Mouse (Mus musculus) MEL (cell line): ENCODE results near the gene Tomm22. TPM values are rescaled to one million over a fixed set of nuclear protein-coding genes. Genes with fewer than 3 reads are reported as not detected.

ENCODE experiments used
- DNase-seq: peaks from one replicate; pipeline ENCODE4 v3.0.0; 2011; ENCODE audit warnings: low read depth, low spot score
- H3K27ac ChIP-seq: 2 replicates; pipeline ENCODE4 v1.5.1; 2012; ENCODE audit warnings: low read depth, mild to moderate bottlenecking, control low read depth, low read length, moderate library complexity; ENCODE audit not compliant: control insufficient read depth
- H3K27me3 ChIP-seq, 2 experiments: fragments of 150-350 bp in 1 of 2; sonication (generic) in 1 of 2; 2 replicates each; pipeline ENCODE4 v1.6.1; 2012; ENCODE audit warnings: low read length in 2 of 2, mild to moderate bottlenecking in 2 of 2, improper control_type of control experiment in 1 of 2, moderate library complexity in 1 of 2; ENCODE audit not compliant: insufficient read depth in 2 of 2, control insufficient read depth in 1 of 2
- H3K36me3 ChIP-seq, 2 experiments: 2 replicates each; pipeline ENCODE4 v1.6.1; 2012 to 2014; ENCODE audit warnings: low read length in 2 of 2, improper control_type of control experiment in 1 of 2, inconsistent platforms in 1 of 2, mild to moderate bottlenecking in 1 of 2; ENCODE audit not compliant: insufficient read depth in 2 of 2, control insufficient read depth in 1 of 2
- H3K4me1 ChIP-seq, 2 experiments: fragments of 150-350 bp in 1 of 2; sonication (generic) in 1 of 2; 2 replicates each; pipeline ENCODE4 v1.6.1; 2012; ENCODE audit warnings: low read length in 2 of 2, improper control_type of control experiment in 1 of 2, mild to moderate bottlenecking in 1 of 2; ENCODE audit not compliant: insufficient read depth in 2 of 2, control insufficient read depth in 1 of 2
- H3K4me3 ChIP-seq, 2 experiments: fragments of 150-350 bp in 1 of 2; sonication (generic) in 1 of 2; 2 replicates each; pipeline ENCODE4 v1.5.1; 2012; ENCODE audit warnings: low read depth in 2 of 2, low read length in 2 of 2, mild to moderate bottlenecking in 2 of 2, moderate library complexity in 2 of 2, control low read depth in 1 of 2, improper control_type of control experiment in 1 of 2; ENCODE audit not compliant: control insufficient read depth in 1 of 2, insufficient read depth in 1 of 2
- H3K79me2 ChIP-seq: 2 replicates; pipeline ENCODE4 v1.6.1; 2012; ENCODE audit warnings: mild to moderate bottlenecking, low read length, moderate library complexity; ENCODE audit not compliant: control insufficient read depth, poor library complexity, insufficient read depth
- H3K9ac ChIP-seq: 2 replicates; pipeline ENCODE4 v1.6.1; 2012; ENCODE audit warnings: low read depth, mild to moderate bottlenecking, control low read depth, low read length, moderate library complexity; ENCODE audit not compliant: control insufficient read depth, poor library complexity, severe bottlenecking
- H3K9me3 ChIP-seq: fragments of 150-350 bp; sonication (generic); replicated peaks from 2 replicates; pipeline ENCODE4 v1.6.1; 2012; ENCODE audit warnings: mild to moderate bottlenecking, low read length, improper control_type of control experiment, moderate library complexity; ENCODE audit not compliant: insufficient read depth
- BHLHE40 ChIP-seq: IDR thresholded peaks from 2 replicates; pipeline ENCODE4 v1.6.1; 2012; ENCODE audit warnings: low read depth, mild to moderate bottlenecking, inconsistent platforms, low read length, improper control_type of control experiment, borderline replicate concordance
- CHD1 ChIP-seq: IDR thresholded peaks from 2 replicates; pipeline ENCODE4 v1.6.1; 2012; ENCODE audit warnings: low read depth, mild to moderate bottlenecking, inconsistent platforms, low read length, improper control_type of control experiment
- CHD2 ChIP-seq: IDR thresholded peaks from 2 replicates; pipeline ENCODE4 v1.6.1; 2011; ENCODE audit warnings: low read length, improper control_type of control experiment
- ETS1 ChIP-seq: IDR thresholded peaks from 2 replicates; pipeline ENCODE4 v1.6.1; 2012; ENCODE audit warnings: low read depth, mild to moderate bottlenecking, inconsistent platforms, low read length, improper control_type of control experiment, moderate library complexity
- GABPA ChIP-seq: IDR thresholded peaks from 2 replicates; pipeline ENCODE4 v1.6.1; 2012; ENCODE audit warnings: low read depth, mild to moderate bottlenecking, inconsistent platforms, low read length, improper control_type of control experiment, moderate library complexity
- GATA1 ChIP-seq: IDR thresholded peaks from 2 replicates; pipeline ENCODE4 v1.6.1; 2011; ENCODE audit warnings: low read depth, low read length, improper control_type of control experiment
- JUND ChIP-seq: IDR thresholded peaks from 2 replicates; pipeline ENCODE4 v1.6.1; 2011; ENCODE audit warnings: low read depth, mild to moderate bottlenecking, improper control_type of control experiment, low read length
- MEF2A ChIP-seq: IDR thresholded peaks from 2 replicates; pipeline ENCODE4 v1.6.1; 2014; ENCODE audit warnings: low read depth, mild to moderate bottlenecking, inconsistent platforms, low read length, improper control_type of control experiment; ENCODE audit not compliant: poor library complexity, insufficient replicate concordance, severe bottlenecking; ENCODE audit errors: extremely low read depth
- MXI1 ChIP-seq: IDR thresholded peaks from 2 replicates; pipeline ENCODE4 v1.6.1; 2011; ENCODE audit warnings: mild to moderate bottlenecking, low read depth, low read length, improper control_type of control experiment
- NELFE ChIP-seq: IDR thresholded peaks from 2 replicates; pipeline ENCODE4 v1.6.1; 2011; ENCODE audit warnings: low read depth, low read length, improper control_type of control experiment
- NRF1 ChIP-seq: IDR thresholded peaks from 2 replicates; pipeline ENCODE4 v1.6.1; 2014; ENCODE audit warnings: low read depth, mild to moderate bottlenecking, inconsistent platforms, low read length, improper control_type of control experiment, moderate library complexity; ENCODE audit not compliant: poor library complexity, insufficient read depth, severe bottlenecking
- TAL1 ChIP-seq: IDR thresholded peaks from 2 replicates; pipeline ENCODE4 v1.6.1; 2012; ENCODE audit warnings: mild to moderate bottlenecking, inconsistent platforms, low read length, moderate library complexity, mixed read lengths
- UBTF ChIP-seq: IDR thresholded peaks from 2 replicates; pipeline ENCODE4 v1.6.1; 2012; ENCODE audit warnings: low read depth, mild to moderate bottlenecking, inconsistent platforms, low read length, improper control_type of control experiment, moderate library complexity, borderline replicate concordance; ENCODE audit not compliant: insufficient read depth
- ZC3H11A ChIP-seq: IDR thresholded peaks from 2 replicates; pipeline ENCODE4 v1.6.1; 2012; ENCODE audit warnings: low read depth, mild to moderate bottlenecking, inconsistent platforms, low read length, improper control_type of control experiment
- ZMIZ1 ChIP-seq: IDR thresholded peaks from 2 replicates; pipeline ENCODE4 v1.6.1; 2012; ENCODE audit warnings: low read depth, mild to moderate bottlenecking, inconsistent platforms, low read length, improper control_type of control experiment, moderate library complexity
- polyA plus RNA-seq, 2 experiments: library from polyadenylated mRNA; stranded (reverse) in 1 of 2; unstranded in 1 of 2; fragments of >175 nt in 1 of 2; fragments of >200 nt in 1 of 2; gene quantifications; 2 replicates each; pipeline versions ENCODE4 v1.2.1 to v1.2.4; 2012; ENCODE audit warnings: low replicate concordance in 2 of 2, low read depth in 1 of 2; ENCODE audit not compliant: insufficient read length in 2 of 2, insufficient read depth in 1 of 2, missing spikeins in 1 of 2
- total RNA-seq: library from RNA; depleted of rRNA; stranded (reverse); fragments of 300-350 nt; gene quantifications from 2 replicates; pipeline ENCODE4 v1.2.3, GENCODE M21; 2012

Tomm22 gene
- total and polyA plus RNA-seq, 3 experiments: 174 to 829 (median 281) TPM

GRCm38 (mm10) chr15:79696508-79696907, 25.8 kb downstream of the Tomm22 start:
- Histone ChIP-seq H3K27me3 (no peaks in the 10 kb centered on the region), H3K9ac (no peak overlapping the region), H3K27ac (no peak overlapping the region), H3K36me3 (peaks cover 0 to 37% of the 10 kb centered on the region in 2 experiments; a peak in 3 of 4 replicates), H3K79me2 (peaks cover 46% of the 10 kb centered on the region), H3K4me3 (no peak overlapping the region), H3K4me1 (peaks cover 7 to 31% of the 10 kb centered on the region in 2 experiments), H3K9me3 (no peaks in the 10 kb centered on the region)
- TF ChIP-seq ETS1: no peak
- TF ChIP-seq NRF1: no peak
- no peak for TF ChIP-seq ZMIZ1
- no peak for TF ChIP-seq BHLHE40
- no peak for TF ChIP-seq GABPA
- TF ChIP-seq ZC3H11A: no peak
- no peak for TF ChIP-seq CHD2
- no peak for TF ChIP-seq UBTF
- TF ChIP-seq MXI1: no peak
- no peak for TF ChIP-seq JUND
- no peak for TF ChIP-seq TAL1
- TF ChIP-seq CHD1: no peak
- no peak for TF ChIP-seq NELFE
- TF ChIP-seq GATA1: no peak
- no peak for TF ChIP-seq MEF2A
- no peak for DNase-seq

- Histone ChIP-seq H3K9ac (no peak overlapping the region), H3K9me3 (no peaks in the 10 kb centered on the region), H3K27me3 (no peaks in the 10 kb centered on the region), H3K4me1 (peaks cover 5 to 31% of the 10 kb centered on the region in 2 experiments), H3K36me3 (peaks cover 0 to 33% of the 10 kb centered on the region in 2 experiments; a peak in 3 of 4 replicates), H3K27ac (no peak overlapping the region), H3K4me3 (no peak overlapping the region), H3K79me2 (peaks cover 41% of the 10 kb centered on the region)
- DNase-seq: no peak
- no peak for TF ChIP-seq MXI1
Observed at GRCm38 (mm10) chr15:79697011-79697410, 26.4 kb downstream of the Tomm22 start.
